Mouse (Mus musculus) left cerebral cortex, adult 18-20 months (tissue): Measurements from ENCODE around the gene Vmn2r94. TPM values are rescaled to one million over a fixed set of nuclear protein-coding genes. Genes with fewer than 3 reads are reported as not detected.

Experiments used
- DNase-seq, 2 experiments: peaks; one replicate each; pipeline ENCODE4 v3.0.0; 2021 to 2022; ENCODE audit warnings: low spot score in 2 of 2, mixed read lengths in 1 of 2
- long read RNA-seq, 2 experiments: library from polyadenylated mRNA; stranded (forward); transcript quantifications; one replicate each; pipeline ENCODE4 v2.0.0; 2021
- total RNA-seq, 2 experiments: library from RNA; stranded (reverse); gene quantifications; 2 replicates each; pipeline ENCODE4 v1.2.3; 2021

Vmn2r94 gene
- total RNA-seq = not detected
- long read RNA-seq, experiment 1 = 0 reads
- long read RNA-seq, experiment 2 = 0 reads

- no peak for DNase-seq
Observed at GRCm38 (mm10) chr17:18277656-18278055, at the start of gene Vmn2r94. Gene Vmn2r94, minus strand, starts transcription at chr17:18277756.

DNA sequence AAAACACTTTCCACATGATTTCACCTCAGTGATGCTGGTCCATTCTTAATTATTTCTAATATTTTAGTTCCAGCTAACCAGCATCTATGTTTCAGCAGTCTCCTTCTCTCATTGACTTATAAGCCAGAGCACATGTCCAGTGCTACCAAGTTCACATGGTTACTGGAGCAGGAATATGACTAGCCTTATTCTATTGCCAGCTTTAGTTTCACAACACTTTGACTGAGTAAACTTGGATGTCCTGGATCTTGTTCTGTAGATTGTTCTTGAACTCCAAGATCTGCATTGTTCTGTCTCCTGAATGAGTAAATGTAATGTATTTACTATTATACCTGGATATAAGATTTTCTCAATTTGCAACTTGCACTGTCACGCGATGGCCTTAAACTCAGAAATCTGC lies 45.5 kb upstream of the Vmn2r94 start:
- DNase-seq = no peak

GRCm38 (mm10) chr17:18297799-18298198 lies 20.2 kb upstream of the Vmn2r94 start, which contains the start of gene Vmn2r93:
Gene Vmn2r93, plus strand, starts transcription at chr17:18298099.
- DNase-seq = no peak

GRCm38 (mm10) chr17:18236931-18237330 lies 40.6 kb downstream of the Vmn2r94 start:
- no peak for DNase-seq

GRCm38 (mm10) chr17:18231996-18232395 lies 45.6 kb downstream of the Vmn2r94 start:
- DNase-seq = no peak

GRCm38 (mm10) chr17:18221300-18221699 lies 56.3 kb downstream of the Vmn2r94 start:
- DNase-seq = no peak

Other genes with a start within 250 kb of the Vmn2r94 start
- gene Vmn2r124, start 228.3 kb downstream of the Vmn2r94 start, total RNA-seq = not detected
- gene Vmn2r91, start 192.7 kb downstream of the Vmn2r94 start, total RNA-seq = not detected
- not detected for gene Vmn2r92, start 125.9 kb downstream of the Vmn2r94 start, total RNA-seq
- gene Vmn2r93, start 20.3 kb upstream of the Vmn2r94 start, total RNA-seq = not detected
- gene Vmn2r95, start 146.3 kb upstream of the Vmn2r94 start, total RNA-seq = not detected